Mouse (Mus musculus): ENCODE measurements around the gene Ftl1. TPM values are rescaled to one million over a fixed set of nuclear protein-coding genes. Genes with fewer than 3 reads are reported as not detected.
A peak's percentile ranks its signal among the peaks of the same experiment; 100 is the strongest.
"Not testable (repeated sequence)": the region's sequence is repeated elsewhere in the genome, so short reads cannot be mapped to it uniquely, and the experiment has no call there.

Ftl1 gene
- polyA plus RNA-seq, 1 experiment: 553 TPM

GRCm38 (mm10) chr7:45466283-45467089 lies 6.8 kb upstream of the Ftl1 start, which contains the start of gene Bax:
TSS of gene Bax (minus strand) at chr7:45466898.
- H3K4me1 ChIP-seq (ENCODE audit: control insufficient read depth, insufficient read depth, low read length): peaks cover 14% of the 10 kb centered on the region
- peak within 1 kb of the TSS; percentile 75 for H3K4me3 ChIP-seq (ENCODE audit: insufficient read depth, low read depth, low read length)
- peak within 1 kb of the TSS; percentile 52; the same call in 1 of the 2 replicates for H3K27ac ChIP-seq (ENCODE audit: insufficient read depth, low read depth, low read length)
- under 1% methylated on average over 57 of the region's 58 CpGs for WGBS
- TF ChIP-seq CTCF (IDR thresholded peaks at IDR 0.05; ENCODE audit: insufficient read depth, low read depth, low read length): no peak
- TF ChIP-seq POLR2A (IDR thresholded peaks at IDR 0.05; ENCODE audit: insufficient read depth, low read depth, low read length): peak; percentile 91

- 70% methylated on average over 9 of the region's 9 CpGs for WGBS
- peaks cover 20% of the 10 kb centered on the region for H3K4me1 ChIP-seq (ENCODE audit: control insufficient read depth, insufficient read depth, low read length)
- TF ChIP-seq CTCF (IDR thresholded peaks at IDR 0.05; ENCODE audit: insufficient read depth, low read depth, low read length) (no peak), POLR2A (IDR thresholded peaks at IDR 0.05; ENCODE audit: insufficient read depth, low read depth, low read length) (no peak)
- no peak overlapping the region for H3K27ac ChIP-seq (ENCODE audit: insufficient read depth, low read depth, low read length)
- H3K4me3 ChIP-seq (ENCODE audit: insufficient read depth, low read depth, low read length): peak overlapping the region; percentile 75
These were observed 5.9 kb upstream of the Ftl1 start for GRCm38 (mm10) chr7:45465549-45465948.

- TF ChIP-seq CTCF (IDR thresholded peaks at IDR 0.05; ENCODE audit: insufficient read depth, low read depth, low read length): no peak
- no peak for TF ChIP-seq POLR2A (IDR thresholded peaks at IDR 0.05; ENCODE audit: insufficient read depth, low read depth, low read length)
- H3K4me3 ChIP-seq (ENCODE audit: insufficient read depth, low read depth, low read length): no peak overlapping the region
- peaks cover 23% of the 10 kb centered on the region for H3K4me1 ChIP-seq (ENCODE audit: control insufficient read depth, insufficient read depth, low read length)
- no peak overlapping the region for H3K27ac ChIP-seq (ENCODE audit: insufficient read depth, low read depth, low read length)
- WGBS: 94% methylated on average over 12 of the region's 12 CpGs
These were observed 5.4 kb upstream of the Ftl1 start for GRCm38 (mm10) chr7:45465112-45465511.

GRCm38 (mm10) chr7:45463987-45464778 lies 4.5 kb upstream of the Ftl1 start:
- H3K4me3 ChIP-seq (ENCODE audit: insufficient read depth, low read depth, low read length): no peak overlapping the region
- 88% methylated on average over 7 of the region's 7 CpGs for WGBS
- TF ChIP-seq CTCF (IDR thresholded peaks at IDR 0.05; ENCODE audit: insufficient read depth, low read depth, low read length): no peak
- no peak overlapping the region for H3K27ac ChIP-seq (ENCODE audit: insufficient read depth, low read depth, low read length)
- H3K4me1 ChIP-seq (ENCODE audit: control insufficient read depth, insufficient read depth, low read length): peaks cover 23% of the 10 kb centered on the region

GRCm38 (mm10) chr7:45462868-45463267 lies 3.2 kb upstream of the Ftl1 start:
- WGBS: 78% methylated on average over 4 of the region's 4 CpGs
- peaks cover 26% of the 10 kb centered on the region for H3K4me1 ChIP-seq (ENCODE audit: control insufficient read depth, insufficient read depth, low read length)
- not testable (repeated sequence) for H3K4me3 ChIP-seq (ENCODE audit: insufficient read depth, low read depth, low read length); H3K27ac ChIP-seq (ENCODE audit: insufficient read depth, low read depth, low read length)

- 86% methylated on average over 4 of the region's 4 CpGs for WGBS
- H3K4me3 ChIP-seq (ENCODE audit: insufficient read depth, low read depth, low read length): no peak overlapping the region
- no peak overlapping the region for H3K27ac ChIP-seq (ENCODE audit: insufficient read depth, low read depth, low read length)
- TF ChIP-seq CTCF (IDR thresholded peaks at IDR 0.05; ENCODE audit: insufficient read depth, low read depth, low read length) (no peak), POLR2A (IDR thresholded peaks at IDR 0.05; ENCODE audit: insufficient read depth, low read depth, low read length) (no peak)
- H3K4me1 ChIP-seq (ENCODE audit: control insufficient read depth, insufficient read depth, low read length): peaks cover 30% of the 10 kb centered on the region
These were observed 2.6 kb upstream of the Ftl1 start for GRCm38 (mm10) chr7:45462325-45462724.

- Histone ChIP-seq H3K4me1 (ENCODE audit: control insufficient read depth, insufficient read depth, low read length) (peaks cover 35% of the 10 kb centered on the region), H3K4me3 (ENCODE audit: insufficient read depth, low read depth, low read length) (no peak overlapping the region), H3K27ac (ENCODE audit: insufficient read depth, low read depth, low read length) (no peak overlapping the region)
- WGBS: 92% methylated on average over 4 of the region's 4 CpGs
- TF ChIP-seq POLR2A (IDR thresholded peaks at IDR 0.05; ENCODE audit: insufficient read depth, low read depth, low read length): no peak
- no peak for TF ChIP-seq CTCF (IDR thresholded peaks at IDR 0.05; ENCODE audit: insufficient read depth, low read depth, low read length)
These were observed 2.1 kb upstream of the Ftl1 start for GRCm38 (mm10) chr7:45461781-45462180.

- peaks cover 36% of the 10 kb centered on the region for H3K4me1 ChIP-seq (ENCODE audit: control insufficient read depth, insufficient read depth, low read length)
- WGBS: 63% methylated on average over 5 of the region's 5 CpGs
- H3K4me3 ChIP-seq (ENCODE audit: insufficient read depth, low read depth, low read length): no peak overlapping the region
- TF ChIP-seq POLR2A (IDR thresholded peaks at IDR 0.05; ENCODE audit: insufficient read depth, low read depth, low read length) (no peak), CTCF (IDR thresholded peaks at IDR 0.05; ENCODE audit: insufficient read depth, low read depth, low read length) (no peak)
- H3K27ac ChIP-seq (ENCODE audit: insufficient read depth, low read depth, low read length): peak overlapping the region; percentile 86; the same call in 1 of the 2 replicates
These were observed 1.6 kb upstream of the Ftl1 start for GRCm38 (mm10) chr7:45461326-45461725.

GRCm38 (mm10) chr7:45460860-45461314 lies 1.2 kb upstream of the Ftl1 start:
- Histone ChIP-seq H3K27ac (ENCODE audit: insufficient read depth, low read depth, low read length) (peak overlapping the region; percentile 86; the same call in 1 of the 2 replicates), H3K4me3 (ENCODE audit: insufficient read depth, low read depth, low read length) (no peak overlapping the region), H3K4me1 (ENCODE audit: control insufficient read depth, insufficient read depth, low read length) (peaks cover 33% of the 10 kb centered on the region)
- WGBS: 33% methylated on average over 13 of the region's 13 CpGs
- TF ChIP-seq CTCF (IDR thresholded peaks at IDR 0.05; ENCODE audit: insufficient read depth, low read depth, low read length) (no peak), POLR2A (IDR thresholded peaks at IDR 0.05; ENCODE audit: insufficient read depth, low read depth, low read length) (no peak)
